In genomic region chr1:159156428-159156827, GRCm38 (mm10) we compare ENCODE assay signal across 14 mouse cellular contexts.
"Had no signal": no experiment of that assay in that cellular context is flagged by ENCODE, and none has a peak within 500 bp of the region (broad histone marks: within the 10 kb centered on the region; RNA-seq: fewer than 3 reads in every experiment).

No protein-coding gene starts in this region.

- H3K4me3 ChIP-seq: limb, embryonic 12.5 days; limb, embryonic 15.5 days had no signal

- H3K27ac ChIP-seq: limb, embryonic 12.5 days; limb, embryonic 15.5 days; liver, embryonic 14.5 days had no signal

- H3K36me3 ChIP-seq: limb, embryonic 12.5 days; limb, embryonic 15.5 days had no signal

- ATAC-seq: liver, postnatal 0 days had no signal

- H3K4me1 ChIP-seq: limb, embryonic 12.5 days; limb, embryonic 15.5 days had no signal

- H3K4me2 ChIP-seq: limb, embryonic 12.5 days; limb, embryonic 15.5 days; liver, embryonic 11.5 days; midbrain, embryonic 11.5 days had no signal

- H3K9ac ChIP-seq: limb, embryonic 12.5 days; limb, embryonic 15.5 days; liver, embryonic 14.5 days; liver, postnatal 0 days had no signal

- H3K9me3 ChIP-seq: limb, embryonic 12.5 days; limb, embryonic 15.5 days had no signal

- H3K27me3 ChIP-seq: limb, embryonic 12.5 days; limb, embryonic 15.5 days had no signal

- DNase-seq: kidney, adult 11 months; kidney, adult 9 months; kidney, postnatal 10 days; kidney, postnatal 36 days; left cerebral cortex, postnatal 4 days; liver, postnatal 0 days; midbrain, embryonic 14.5 days; thymus, adult 18-20 months; thymus, postnatal 36 days had no signal
